Mouse (Mus musculus) ovary, postnatal 10 days (tissue): ENCODE results near the gene Trpv2.
"Not testable (repeated sequence)": the region's sequence is repeated elsewhere in the genome, so short reads cannot be mapped to it uniquely, and the experiment has no call there.

ENCODE experiments used
- DNase-seq: peaks from one replicate; pipeline ENCODE4 v3.0.0; 2022; ENCODE audit warnings: low spot score

The Trpv2 gene

DNA sequence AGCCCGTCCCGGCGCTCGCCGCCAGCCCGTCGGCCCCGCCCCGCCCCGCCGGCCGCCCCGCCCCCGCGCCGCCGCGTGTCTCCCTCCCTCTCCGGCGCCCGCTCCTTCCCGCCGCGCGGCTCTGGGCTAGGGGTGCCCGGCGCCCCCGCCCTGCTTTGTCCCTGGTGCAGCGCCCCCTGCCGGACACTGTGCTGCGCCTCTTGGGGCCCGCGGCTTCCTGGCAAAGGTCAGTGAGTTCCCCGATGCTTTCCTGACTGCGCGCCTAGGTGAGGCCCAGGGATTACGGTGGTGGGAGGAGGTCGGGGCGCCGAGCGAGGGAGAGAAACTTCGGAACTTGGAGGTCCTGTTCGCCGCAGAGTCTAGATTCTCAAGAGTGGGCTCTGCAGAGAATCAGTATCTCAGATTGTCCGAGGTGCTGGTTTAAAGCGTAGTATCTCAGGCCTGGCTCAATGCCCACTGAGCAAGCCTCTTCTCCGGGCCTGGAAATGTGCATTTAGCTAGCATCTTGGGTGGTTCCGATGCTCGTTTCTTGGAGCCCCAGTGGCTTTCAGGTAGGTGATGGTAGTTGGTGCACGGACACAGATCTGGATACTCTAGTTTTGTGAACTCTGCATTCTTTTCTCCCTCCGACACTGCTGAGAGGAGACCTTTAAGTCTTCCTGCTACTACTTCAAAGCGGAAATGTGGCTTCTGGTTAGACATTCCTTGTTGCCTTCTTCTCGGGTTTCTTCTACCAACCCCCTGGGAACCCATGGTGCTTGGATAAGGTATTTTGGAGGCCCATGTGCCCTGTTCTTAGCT lies 74.5 kb downstream of the Trpv2 start, which contains the start of gene Mmgt2:
Gene Mmgt2, plus strand, starts transcription at position 74 of the 801 bp plus-strand sequence.
- DNase-seq = peak; percentile 95

DNA sequence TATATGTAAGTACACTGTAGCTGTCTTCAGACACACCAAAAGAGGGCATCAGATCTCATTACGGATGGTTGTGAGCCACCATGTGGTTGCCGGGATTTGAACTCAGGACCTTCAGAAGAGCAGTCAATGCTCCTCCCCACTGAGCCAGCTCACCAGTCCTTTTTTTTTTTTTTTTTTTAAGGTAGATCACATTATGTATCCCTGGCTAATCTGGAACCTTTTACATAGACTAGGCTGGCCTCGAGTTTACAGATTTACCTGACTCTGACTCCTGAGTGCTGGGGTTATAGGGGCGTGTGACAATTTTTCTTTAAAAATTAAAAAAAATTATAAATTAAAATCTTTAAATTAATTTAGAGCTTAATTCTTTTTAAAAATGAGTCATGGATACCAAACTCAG lies 75.5 kb downstream of the Trpv2 start:
- not testable (repeated sequence) for DNase-seq
